Mouse (Mus musculus) kidney, adult 2 months (tissue): Measurements from ENCODE around the gene Galnt16.

ENCODE experiments used
- CTCF ChIP-seq: fragments of 200-500 bp; conservative IDR thresholded peaks from 2 replicates; pipeline ENCODE4 v1.5.1; 2011; ENCODE audit warnings: low read depth, mild to moderate bottlenecking, control low read depth, low read length, moderate library complexity, mixed read lengths; ENCODE audit not compliant: insufficient read depth, insufficient read length
- POLR2A ChIP-seq: fragments of 200-500 bp; IDR thresholded peaks from one replicate; pipeline ENCODE4 v1.6.1; 2011; ENCODE audit warnings: low read depth, low read length, control low read depth

- TF ChIP-seq CTCF, result no peak
- no peak for TF ChIP-seq POLR2A
Observed at GRCm38 (mm10) chr12:80553157-80553556, 35.1 kb downstream of the Galnt16 start.
